Mouse (Mus musculus): Measurements from ENCODE around the gene Kctd8.
"Not testable (repeated sequence)": the region's sequence is repeated elsewhere in the genome, so short reads cannot be mapped to it uniquely, and the experiment has no call there.

The Kctd8 gene

DNA sequence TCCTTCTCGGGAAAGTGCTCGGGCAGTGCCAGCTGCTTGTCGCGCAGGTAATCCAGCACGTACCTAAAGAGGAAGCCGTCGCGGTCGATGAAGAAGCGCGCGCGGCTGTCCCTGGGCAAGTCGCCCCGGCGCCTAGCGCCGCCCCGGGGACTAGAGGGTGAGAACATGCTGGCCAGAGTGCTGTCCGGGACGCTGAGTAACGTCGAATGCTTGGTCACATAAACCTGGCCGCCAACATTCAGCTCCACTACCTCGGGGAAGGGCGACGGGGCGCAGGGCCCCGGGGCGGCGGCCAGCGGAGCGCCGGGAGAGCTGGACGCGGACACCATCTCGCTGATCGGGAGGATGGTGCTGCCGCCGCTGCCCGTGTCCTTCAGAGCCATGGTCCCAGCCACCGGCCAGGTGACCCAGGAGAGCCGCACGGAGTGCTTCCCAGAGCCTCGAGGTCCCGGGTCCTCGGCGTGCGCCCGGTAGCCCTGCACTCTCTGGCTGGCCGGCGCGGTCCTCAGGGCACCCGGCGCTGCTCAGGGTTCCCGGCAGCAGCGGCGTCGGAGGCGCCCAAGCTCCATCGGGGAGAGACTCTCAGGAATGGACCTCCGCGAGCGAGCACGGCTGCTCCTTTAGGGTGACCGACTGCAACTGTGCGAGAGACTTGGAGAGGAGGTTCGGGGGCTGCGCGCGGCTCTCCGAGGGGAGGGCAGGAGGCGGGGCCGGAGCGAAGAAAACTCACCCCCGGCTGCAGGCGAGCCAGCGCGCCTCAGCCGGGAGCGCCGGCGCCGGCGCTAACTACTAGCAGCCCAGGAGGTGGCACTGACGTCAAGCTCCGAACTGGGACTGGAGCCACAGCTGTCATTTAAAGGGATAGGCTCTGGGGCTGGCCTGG, at the start of gene Kctd8:
Kctd8 (minus strand) TSS at position 761 of the 883 bp plus-strand sequence.
- peak; percentile 78 for DNase-seq (ENCODE audit: low read depth, low spot score)

DNA sequence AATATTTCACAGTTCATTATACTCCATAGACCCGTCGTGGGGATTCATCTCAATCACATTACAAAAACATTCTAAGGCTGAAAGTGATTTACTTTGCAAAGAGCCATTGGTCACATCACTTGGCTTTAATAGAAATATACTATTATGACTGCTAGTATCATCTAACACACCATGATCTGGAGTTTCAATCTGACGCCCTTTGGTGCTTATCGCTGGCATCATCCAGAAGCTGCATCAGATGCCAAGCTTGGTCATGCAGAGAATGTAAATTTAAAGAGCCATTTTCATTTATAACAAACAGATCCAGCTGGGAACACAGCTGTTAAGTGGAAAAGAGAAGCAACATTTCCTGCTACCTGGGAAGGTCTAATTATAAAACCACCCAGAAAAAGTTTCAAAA, 37.6 kb upstream of the Kctd8 start:
- no peak for DNase-seq (ENCODE audit: low read depth, low spot score)

DNA sequence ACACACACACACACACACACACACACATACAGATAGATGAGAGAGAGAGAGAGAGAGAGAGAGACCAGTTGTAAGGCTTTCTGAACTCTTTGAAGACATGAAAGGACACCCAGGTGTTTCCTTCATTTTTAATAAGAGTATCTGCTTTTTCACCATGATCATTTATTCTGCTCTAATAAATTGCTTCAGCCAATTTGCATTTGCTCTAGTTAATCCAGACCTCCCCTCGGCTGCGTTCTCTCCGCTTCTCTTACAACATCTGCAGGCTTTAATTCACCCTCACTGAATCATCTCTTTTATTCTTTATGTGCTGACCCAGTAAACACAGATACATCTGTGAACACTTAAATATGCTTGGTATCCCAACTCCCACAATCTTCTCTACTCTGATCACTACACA, 9.1 kb upstream of the Kctd8 start:
- DNase-seq (ENCODE audit: low read depth, low spot score), result no peak

DNA sequence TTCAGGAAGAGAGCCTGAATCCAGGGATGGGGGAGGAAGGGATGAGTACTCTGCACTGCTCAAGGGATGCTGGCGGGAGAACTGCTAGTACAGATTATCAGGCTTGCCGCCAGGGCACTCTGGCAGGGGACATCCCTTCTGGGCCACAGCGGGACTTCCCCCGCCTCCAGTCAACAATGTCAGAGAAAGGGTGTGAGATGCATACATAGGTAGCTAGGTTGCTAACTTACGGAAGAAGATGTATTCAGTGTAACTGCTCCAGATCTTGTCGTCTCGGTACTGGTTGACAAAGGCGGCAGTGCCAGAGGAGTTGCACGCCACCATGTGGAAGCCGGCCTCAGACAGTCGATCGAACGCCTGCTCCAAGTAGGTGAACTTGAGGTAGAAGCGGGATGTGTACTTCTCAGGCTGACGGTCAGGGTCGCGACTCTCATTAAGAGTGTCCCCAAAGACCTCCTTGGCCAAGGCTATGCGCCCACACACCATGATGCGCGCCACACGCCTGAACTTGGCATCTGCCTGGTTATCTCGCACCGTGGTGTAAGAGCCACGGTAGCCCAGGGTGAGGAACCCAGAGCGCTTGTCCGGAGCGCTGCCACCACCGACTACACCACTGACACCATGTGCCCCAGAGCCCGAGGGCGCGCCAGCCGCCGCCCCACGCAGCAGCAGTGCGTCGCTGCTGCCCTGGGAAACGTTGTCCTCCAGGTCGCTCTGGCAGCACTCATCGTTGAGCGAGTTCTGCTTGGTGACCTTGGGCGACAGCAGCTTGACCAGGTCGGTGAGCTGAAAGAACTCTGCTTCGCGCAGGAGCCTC, 1.2 kb downstream of the Kctd8 start:
- DNase-seq (ENCODE audit: low read depth, low spot score), result peak; percentile 57

DNA sequence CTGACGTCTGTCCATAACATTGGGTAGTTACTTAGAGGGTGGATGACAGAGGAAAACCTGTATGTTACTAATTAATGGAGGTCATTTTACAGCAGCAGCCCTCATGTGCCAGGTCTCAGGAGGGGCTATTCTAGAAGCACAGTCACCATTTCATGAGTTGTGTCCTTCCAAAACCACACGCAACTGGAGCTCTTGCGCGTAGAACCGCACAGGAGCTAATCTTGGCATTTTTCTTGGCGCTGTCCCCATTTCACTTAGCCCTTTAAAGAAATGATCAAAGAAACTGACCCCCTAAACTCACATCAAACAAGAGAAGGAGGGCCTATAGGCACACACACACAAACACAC, 1.9 kb downstream of the Kctd8 start:
- no peak for DNase-seq (ENCODE audit: low read depth, low spot score)

DNA sequence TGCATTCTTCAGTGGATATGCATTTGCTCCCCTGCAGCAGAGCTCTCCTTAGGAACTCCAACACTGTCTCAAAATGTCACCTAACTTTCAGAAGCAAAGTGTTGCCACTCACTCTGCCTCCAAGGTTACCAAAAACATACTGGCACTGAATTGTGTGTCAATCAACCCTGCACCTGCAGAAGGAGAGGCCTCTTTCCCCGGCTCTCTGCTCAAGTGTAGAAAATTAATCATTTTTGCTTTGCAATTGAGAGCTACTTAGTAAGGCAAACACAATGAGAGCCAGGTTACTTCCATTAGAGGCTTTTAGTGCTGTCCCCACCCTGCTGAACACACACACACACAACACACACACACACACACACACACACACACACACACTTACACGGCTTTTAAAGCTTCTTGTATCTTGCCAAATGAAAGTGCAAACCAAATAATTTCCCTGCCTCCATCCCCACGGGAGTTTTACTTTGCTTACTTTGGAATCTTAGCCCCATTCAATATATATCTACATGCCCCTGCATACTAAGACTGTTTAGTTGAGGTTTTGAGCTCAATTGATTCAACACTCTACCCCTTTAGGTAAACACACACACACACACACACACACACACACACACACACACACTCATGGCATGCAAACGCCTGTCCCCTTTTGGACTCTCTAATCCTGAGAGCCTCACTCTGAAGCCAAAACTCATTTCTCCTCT, 2.4 kb downstream of the Kctd8 start:
- DNase-seq (ENCODE audit: low read depth, low spot score), result no peak

DNA sequence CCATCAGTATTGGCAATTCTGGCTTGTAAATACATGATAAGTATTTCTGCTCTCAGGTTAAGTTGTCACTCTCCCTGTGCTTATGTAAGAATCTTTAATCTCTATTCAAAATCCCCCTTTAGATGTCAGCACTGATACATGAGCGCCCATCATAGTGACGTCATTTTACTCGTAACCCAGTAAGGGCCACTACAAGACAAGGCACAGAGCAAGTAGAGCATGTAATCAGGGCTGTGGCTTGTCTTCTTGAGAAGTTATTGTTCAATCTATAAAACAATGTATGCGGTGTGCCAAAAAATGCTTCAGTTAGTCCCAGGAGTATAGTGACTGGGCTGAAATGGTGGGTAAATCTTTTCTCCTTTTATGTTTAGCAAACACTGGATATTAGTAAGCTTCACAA, 13.9 kb downstream of the Kctd8 start:
- DNase-seq (ENCODE audit: low read depth, low spot score), result no peak

DNA sequence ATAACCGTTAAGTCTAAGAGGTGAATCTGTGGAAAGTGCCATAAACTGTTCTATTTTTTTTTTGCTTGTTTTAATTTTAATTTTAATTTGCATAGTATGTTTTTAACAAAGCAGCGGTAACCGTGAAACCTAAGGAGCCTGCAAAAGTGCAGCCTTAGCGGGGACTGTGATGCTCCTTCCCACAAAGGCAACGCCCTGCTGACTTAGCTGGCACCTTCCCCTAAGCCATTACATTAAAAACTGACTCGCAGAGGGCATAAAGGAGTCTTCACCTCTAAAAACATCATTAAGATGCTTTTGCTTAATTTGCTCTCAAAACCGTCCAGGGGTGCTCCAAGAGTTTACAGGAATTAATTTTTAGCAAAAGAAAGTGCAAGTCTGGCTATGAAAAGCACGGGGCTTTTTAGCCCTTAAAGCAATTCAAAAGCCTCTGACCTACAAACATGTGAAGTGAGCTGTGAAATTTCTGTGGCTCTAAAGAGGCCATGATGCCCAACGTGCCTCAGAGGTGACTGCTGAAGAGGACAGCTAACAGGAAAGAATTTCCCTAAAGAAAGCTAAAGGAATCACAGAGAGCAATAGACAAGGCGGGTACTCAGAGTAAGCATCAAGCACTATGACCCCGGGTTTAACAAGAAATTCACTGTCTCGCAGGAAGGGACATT, 16.8 kb downstream of the Kctd8 start:
- no peak for DNase-seq (ENCODE audit: low read depth, low spot score)

DNA sequence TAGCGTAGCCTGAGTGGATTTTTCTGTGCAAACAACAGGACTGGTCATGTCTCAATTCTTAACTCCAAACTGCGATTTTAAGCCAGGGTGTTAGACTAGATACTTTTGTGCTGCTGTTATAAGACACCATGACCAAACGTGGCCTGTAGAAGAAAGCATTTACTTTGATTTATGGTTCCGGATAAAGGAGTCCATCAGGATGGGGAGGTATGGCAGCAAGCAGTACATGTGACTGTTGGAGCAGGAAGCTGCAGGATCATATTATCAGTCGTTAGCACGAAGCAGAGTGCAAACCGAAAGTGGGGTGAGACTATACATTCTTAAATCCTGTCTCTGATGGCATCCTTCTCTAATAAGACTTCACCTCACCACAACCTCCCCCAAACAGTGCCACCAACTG, 28.9 kb downstream of the Kctd8 start:
- no peak for DNase-seq (ENCODE audit: low read depth, low spot score)

DNA sequence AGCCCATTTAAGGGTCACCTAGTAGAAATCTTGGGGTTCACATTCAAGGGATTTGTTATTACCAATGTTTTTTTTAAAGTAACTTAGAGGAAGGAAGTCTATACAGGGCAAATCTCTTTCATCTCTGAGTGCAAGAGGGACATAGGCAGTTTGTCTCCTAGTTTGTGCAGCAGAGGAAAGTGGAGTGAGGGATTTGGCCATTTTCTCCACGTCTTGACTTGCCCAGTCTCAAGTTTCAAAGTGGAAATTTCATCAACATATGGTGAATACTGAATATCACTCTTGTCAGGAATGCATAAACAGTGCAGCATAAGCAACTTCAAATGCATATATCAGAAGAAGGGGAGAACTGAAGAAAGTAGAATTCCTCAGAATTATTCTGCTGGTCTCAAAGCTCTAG, 39.8 kb downstream of the Kctd8 start:
- DNase-seq (ENCODE audit: low read depth, low spot score), result no peak

DNA sequence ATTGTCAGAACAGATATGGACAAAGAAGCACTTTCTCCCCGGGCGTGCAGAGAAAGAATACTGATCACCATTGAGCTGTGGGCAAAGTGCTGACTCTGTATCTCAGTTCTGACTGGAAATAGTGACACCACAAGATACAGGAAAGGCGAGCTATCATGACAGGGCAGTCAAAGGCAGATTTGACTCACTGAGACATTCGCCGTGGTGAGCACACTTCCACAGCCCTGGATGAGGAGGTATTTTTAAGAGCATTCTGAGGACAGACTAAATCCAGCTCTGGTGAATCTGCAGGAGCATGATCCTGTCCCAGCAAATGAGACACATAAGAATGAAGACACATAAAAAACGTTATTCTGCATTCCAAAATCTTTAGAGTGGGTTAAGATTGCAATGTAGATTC, 49.1 kb downstream of the Kctd8 start:
- DNase-seq (ENCODE audit: low read depth, low spot score), result no peak

DNA sequence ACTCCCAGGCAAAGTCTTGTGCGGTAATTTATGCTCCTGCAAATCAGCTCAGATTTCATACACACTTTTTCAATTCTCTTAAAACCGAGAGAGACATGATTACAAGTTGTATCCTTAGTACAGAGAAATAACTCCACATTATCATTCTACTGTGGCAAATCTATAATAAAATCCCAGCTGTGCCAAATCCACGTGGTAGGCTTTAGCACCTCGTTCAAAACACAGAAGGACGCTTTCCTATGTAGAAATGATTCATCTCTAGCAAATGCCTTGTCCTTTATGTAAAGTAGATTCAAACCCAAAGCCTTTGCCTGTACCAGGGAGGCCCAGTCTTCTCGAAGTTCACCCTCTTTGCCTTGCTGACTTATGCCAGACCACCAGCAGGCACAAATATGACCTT, 57.1 kb downstream of the Kctd8 start:
- no peak for DNase-seq (ENCODE audit: low read depth, low spot score)

DNA sequence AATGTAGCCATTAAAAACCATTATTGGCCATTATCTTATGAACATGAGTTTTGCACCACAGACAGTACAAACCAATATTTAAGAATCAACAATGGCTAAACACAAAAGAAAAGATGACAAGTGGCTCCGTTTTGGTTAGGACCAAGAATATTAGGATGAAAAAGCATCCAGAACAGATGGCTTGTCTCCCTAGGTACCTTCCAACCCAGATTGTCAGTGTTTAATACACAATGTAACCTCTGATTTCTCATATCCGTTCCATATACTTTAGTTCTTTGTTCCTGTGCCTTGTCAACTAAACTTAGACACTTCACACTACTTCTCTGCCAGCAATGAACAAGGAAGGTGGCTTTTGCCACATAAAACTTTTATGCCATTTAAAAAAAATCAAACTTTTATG, 89.1 kb downstream of the Kctd8 start:
- no peak for DNase-seq (ENCODE audit: low read depth, low spot score)

DNA sequence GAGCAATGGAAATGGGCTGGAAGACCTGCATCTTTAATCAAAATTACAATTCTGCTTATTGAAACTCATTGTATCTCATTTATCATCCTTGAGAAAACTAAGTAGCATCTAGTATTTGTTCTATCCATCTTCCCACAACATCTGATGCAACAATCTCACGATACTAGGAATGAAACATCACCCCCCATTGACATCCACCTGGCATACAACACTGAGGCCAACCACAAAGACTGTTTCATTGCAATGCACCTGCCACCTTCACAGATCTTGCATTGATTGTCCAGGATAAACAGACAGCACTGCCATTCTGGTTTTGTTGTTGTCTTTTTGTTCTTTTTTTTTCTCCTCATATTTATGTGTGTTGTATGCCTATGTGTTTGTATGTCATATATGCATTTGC, 99.5 kb downstream of the Kctd8 start:
- DNase-seq (ENCODE audit: low read depth, low spot score), result no peak

DNA sequence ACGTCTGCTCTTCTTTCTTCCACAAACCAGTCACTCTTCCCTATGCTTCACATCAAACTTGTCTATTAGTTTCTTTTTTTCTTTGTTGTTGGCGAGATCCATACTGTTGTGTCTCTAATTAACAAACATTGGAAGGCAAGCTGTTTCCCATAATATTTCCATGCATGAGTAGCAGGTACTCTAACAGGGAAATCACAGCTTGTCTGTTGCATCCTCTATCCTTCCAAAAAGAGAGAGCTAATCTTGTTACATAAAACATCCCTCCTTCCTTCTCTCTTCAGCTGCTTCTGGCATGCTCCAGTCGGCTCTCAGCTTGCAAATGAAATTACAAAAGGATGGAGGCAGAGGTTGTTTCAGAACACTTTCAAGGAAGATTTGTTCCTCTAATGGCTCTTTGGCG, 107.9 kb downstream of the Kctd8 start:
- DNase-seq (ENCODE audit: low read depth, low spot score), result no peak

DNA sequence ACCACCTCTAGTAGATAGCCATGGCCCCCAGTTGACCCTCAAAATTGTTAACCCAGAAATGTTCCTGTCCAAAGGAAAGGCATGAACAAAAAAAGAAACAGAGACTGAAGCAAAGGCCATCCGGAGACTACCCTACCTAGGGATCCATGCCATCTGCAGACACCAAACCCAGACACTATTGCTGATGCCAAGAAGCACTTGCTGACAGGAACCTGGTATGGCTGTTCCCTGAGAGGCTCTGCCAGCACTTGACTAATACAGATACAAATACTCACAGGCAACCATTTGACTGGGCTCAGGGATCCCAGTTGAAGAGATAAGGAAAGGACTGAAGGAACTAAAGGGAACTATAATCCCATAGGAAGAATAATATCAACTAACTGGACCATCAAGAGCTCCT, 109.8 kb downstream of the Kctd8 start:
- not testable (repeated sequence) for DNase-seq (ENCODE audit: low read depth, low spot score)

DNA sequence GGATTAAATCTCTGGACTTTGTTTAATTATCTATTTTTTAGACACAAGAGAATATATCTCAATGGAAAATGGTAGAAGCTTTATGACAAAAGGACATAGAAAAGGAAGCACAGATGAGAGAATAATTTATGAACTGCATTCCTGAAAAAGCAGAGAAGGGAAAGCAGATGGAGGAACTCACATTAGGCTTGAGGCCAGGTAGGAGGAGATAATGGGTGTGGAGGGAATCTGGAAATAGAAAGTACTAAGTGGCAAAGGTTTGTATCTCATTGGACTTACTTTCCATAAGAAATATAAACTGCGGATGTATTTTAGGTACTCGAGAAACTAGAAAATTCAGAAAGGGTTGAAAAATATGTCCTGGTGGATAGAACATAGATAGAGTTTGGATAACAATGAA, 114.3 kb downstream of the Kctd8 start:
- no peak for DNase-seq (ENCODE audit: low read depth, low spot score)

DNA sequence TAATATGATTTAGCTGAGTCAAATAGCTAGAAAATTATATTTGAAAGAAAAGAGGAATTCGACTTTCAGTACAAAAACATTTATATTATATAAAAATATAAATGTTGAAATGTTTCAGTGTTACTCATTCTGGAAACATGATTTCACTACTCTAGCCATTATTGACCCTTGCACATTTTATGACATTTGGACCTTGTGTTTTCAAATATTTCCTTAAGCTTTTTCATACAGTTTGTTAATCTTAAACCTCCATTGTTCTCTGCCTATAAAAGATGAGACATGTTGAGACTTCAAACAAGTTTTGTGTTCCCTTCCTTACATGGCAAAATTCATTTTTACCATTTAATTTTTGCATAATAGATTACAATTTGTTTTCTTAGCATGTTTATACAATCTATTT, 118.9 kb downstream of the Kctd8 start:
- no peak for DNase-seq (ENCODE audit: low read depth, low spot score)

DNA sequence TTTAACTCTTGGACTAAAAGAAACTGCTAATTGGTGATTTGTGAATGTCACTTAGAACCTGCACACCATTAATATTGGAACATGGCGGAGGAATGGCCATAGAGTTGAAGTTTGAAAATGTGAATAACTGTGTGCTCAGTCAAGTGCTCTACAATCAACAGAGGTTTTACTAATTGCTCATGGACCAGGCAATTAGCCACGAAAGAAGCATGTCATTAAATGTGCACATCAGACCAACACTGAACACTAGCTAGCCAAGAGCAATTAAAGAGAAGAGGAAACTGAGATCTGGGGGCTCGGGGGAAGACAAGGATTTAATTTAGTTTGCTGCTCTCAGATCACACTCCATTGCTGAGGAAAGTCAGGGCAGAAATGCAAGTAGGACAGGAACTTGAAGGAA, 126.3 kb downstream of the Kctd8 start:
- DNase-seq (ENCODE audit: low read depth, low spot score), result no peak

DNA sequence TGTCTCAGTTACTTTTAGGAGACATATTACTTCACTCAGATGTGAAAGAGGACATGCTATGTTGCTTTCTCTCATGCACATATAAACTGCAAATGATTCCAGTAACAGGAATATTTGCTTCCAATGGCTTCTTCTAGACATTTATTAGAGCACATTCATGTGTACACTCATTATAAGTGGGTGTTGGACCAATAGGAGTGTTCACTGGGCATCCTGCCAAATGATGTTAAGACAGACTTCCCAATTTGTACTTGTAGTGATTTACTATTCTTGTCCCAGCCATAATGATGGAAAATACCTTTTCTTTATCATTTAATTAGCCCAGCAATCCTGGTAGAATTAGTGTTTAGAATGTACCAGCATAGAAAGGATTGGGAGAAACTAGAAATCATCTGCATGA, 132.1 kb downstream of the Kctd8 start:
- DNase-seq (ENCODE audit: low read depth, low spot score), result no peak

DNA sequence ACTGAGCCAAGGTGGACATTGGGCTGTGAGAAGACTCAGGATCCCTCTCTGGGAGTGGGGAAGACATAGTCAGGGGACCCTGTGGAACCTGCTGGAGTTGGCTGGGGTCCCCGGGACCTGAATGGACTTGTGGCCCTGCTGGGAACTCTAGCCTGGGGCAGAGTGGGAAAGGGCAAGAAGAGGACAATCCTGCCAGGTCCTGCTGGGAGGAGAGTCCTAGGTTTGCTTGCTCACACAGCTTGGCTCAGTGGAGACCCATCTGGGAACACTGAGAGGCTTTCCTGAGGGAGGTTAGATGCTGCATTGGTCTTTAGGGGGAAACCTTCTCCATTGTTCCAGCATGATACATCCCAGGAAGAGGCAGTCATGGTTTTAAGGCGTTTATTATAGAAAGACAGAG, 133.8 kb downstream of the Kctd8 start:
- DNase-seq (ENCODE audit: low read depth, low spot score), result no peak

Measured in ES-CJ7 (cell line).